Mouse (Mus musculus) E14TG2a.4 (cell line): ENCODE results near the gene Arf1.

ENCODE experiments used
- H3K27me3 ChIP-seq: 2 replicates; pipeline ENCODE4 v1.6.1; 2014; ENCODE audit warnings: low read length, control low read depth; ENCODE audit not compliant: insufficient read depth
- H3K36me3 ChIP-seq: 2 replicates; pipeline ENCODE4 v1.6.1; 2014; ENCODE audit warnings: low read length, control low read depth; ENCODE audit not compliant: insufficient read depth
- H3K4me1 ChIP-seq: replicated peaks from 2 replicates; pipeline ENCODE4 v1.6.1; 2014; ENCODE audit warnings: low read depth, low read length, control low read depth
- H3K4me3 ChIP-seq: replicated peaks from 2 replicates; pipeline ENCODE4 v1.5.1; 2014; ENCODE audit warnings: mild to moderate bottlenecking, low read length
- H3K9me3 ChIP-seq: 2 replicates; pipeline ENCODE4 v1.6.1; 2014; ENCODE audit warnings: low read length, control low read depth
- CTCF ChIP-seq: conservative IDR thresholded peaks from 2 replicates; pipeline ENCODE4 v1.5.1; 2014; ENCODE audit warnings: low read length
- NANOG ChIP-seq: IDR thresholded peaks from 2 replicates; pipeline ENCODE4 v1.6.1; 2014; ENCODE audit warnings: borderline replicate concordance, low read length, mixed read lengths
- POU5F1 ChIP-seq: IDR thresholded peaks from 2 replicates; pipeline ENCODE4 v1.6.1; 2014; ENCODE audit warnings: low read length, borderline replicate concordance

Gene Arf1

DNA sequence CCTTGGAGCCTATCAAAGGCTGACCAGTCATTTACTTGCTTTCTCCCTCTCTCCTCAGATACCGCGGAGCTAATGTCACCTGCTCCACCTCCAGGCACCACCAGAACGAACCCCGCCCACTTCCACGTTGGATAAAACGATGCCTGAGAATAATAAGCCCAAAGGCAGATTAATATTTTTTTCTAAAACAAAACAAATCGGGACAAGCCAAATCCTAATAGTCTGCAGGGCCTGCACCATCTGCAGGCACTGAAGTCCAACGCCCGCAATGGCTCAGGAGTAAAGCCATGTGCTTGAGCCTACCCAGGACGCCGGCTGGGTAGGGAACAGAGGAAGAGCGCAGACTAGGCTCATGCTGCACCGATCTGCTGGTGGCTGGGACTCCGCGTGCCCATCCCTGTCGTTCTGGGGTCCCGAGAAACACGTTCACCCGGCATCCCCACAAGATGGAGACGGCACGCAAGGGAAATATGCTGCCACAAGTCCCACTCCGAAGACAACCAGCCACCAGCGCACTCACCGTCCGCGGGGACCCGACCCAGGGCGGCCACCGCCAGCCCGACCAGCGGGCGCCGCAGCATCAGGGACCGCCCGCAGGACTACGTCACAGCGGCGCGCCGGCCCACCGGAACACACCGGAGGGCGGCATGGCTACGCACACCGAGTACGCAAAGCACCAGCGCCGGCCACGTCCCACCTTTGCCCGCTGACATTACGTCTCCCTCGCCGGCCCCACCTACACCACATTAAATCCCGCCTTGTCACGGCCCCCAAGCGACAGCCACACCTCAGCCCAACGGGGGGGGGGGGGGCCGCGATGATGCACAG, 36.6 kb downstream of the Arf1 start:
- TF ChIP-seq NANOG: no peak
- TF ChIP-seq POU5F1: no peak
- peaks cover 30% of the 10 kb centered on the region for H3K36me3 ChIP-seq
- peaks cover 51% of the 10 kb centered on the region for H3K4me1 ChIP-seq
- H3K4me3 ChIP-seq: peak overlapping the region; percentile 90
- H3K27me3 ChIP-seq: peaks cover 9% of the 10 kb centered on the region
- H3K9me3 ChIP-seq: no peaks in the 10 kb centered on the region

DNA sequence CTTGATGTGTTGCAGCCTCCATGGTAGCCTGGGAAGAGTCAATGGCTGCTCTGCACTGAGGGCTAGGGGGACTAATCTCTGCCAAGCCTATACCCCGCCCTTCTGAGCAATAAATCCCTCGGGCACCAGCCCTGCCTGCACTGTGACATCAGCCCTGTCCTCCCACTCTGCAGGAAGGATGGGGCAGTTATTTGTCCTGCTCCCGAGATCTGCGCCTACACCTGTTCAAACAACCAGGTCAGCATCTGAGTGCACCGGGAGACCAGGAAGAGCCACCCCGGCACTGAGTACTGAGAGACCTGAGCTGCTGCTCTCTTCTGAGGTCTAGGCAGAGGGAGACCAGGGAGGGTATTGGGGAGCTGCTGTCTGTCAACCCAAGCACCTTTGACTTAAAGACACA, 40.4 kb downstream of the Arf1 start:
- Histone ChIP-seq H3K9me3 (no peaks in the 10 kb centered on the region), H3K4me3 (no peak overlapping the region), H3K4me1 (peaks cover 65% of the 10 kb centered on the region), H3K36me3 (peaks cover 67% of the 10 kb centered on the region), H3K27me3 (no peaks in the 10 kb centered on the region)
- TF ChIP-seq CTCF (no peak), NANOG (no peak), POU5F1 (no peak)

DNA sequence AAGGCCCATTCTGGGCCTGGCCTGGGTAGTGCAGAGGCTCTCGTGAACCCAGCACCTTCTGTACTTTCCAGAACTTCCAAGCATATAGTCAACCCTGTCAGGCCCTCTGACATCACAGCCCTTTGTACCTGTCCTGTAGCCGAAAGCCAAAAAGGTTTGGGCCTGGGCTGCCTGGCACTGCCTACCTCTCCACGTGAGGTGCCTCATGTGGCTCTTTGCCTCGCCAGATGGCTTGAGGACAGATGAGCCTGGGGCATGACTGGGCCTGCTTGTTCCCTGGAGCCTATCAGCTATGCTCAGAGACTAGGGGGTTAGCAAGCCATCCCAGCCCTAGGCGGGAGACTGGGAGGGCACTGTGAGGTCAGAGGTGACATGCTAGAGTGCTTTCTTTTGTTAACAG, 42.6 kb downstream of the Arf1 start:
- Histone ChIP-seq H3K4me1 (peaks cover 56% of the 10 kb centered on the region), H3K9me3 (no peaks in the 10 kb centered on the region), H3K4me3 (no peak overlapping the region), H3K36me3 (peaks cover 79% of the 10 kb centered on the region), H3K27me3 (no peaks in the 10 kb centered on the region)
- no peak for TF ChIP-seq CTCF

DNA sequence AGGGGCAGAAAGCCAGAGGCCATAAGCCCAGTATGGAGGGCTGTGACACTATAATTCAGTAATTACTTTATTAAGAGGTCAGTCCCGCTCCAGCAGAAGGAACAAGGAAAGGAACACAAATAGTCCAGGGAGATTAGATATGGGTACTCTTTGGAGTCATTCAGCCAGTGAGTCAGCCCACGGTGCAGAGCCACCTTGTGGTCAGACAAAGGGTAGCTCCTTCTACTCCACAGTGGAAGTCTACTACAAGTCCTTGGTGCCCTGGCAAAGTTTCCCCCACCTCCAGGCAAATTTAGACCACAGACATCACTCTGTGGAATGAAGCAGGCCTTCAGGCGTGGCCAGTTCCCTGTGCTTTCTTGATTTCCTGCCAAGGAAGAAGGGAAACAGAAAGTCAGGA, 44.2 kb downstream of the Arf1 start:
- Histone ChIP-seq H3K4me3 (no peak overlapping the region), H3K27me3 (peaks cover 9% of the 10 kb centered on the region), H3K9me3 (no peaks in the 10 kb centered on the region), H3K36me3 (peaks cover 71% of the 10 kb centered on the region), H3K4me1 (peaks cover 42% of the 10 kb centered on the region)
- TF ChIP-seq NANOG (no peak), CTCF (peak; percentile 34)

DNA sequence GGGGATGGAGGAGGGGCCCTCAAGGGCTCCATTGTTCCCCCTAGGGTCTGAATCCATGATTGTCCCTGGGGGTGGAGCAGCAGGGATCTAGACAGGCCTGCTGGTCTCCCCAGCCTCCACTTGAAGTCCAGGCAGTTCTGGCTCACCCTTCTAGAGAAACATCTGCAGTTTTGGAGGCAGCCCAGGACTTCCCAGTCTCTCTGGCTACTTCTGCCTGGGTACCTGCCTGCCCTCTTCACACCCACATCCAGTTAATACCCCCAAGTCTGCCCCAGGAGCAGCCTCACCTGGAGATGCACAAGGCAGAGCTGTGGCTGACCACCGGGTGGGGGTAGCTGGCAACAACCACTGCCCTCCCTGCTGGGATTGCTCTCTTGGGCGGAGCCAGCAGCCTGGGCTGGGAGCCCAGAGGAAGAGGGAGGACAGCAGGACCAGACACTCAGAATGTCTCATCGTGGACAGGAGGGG, 45.2 kb downstream of the Arf1 start, which contains the start of gene Gjc2:
Gene Gjc2 (minus strand): TSS at position 350 of the 468 bp plus-strand sequence.
- H3K27me3 ChIP-seq: peaks cover 18% of the 10 kb centered on the region
- TF ChIP-seq CTCF: no peak
- no peak for TF ChIP-seq NANOG
- no peak for TF ChIP-seq POU5F1
- H3K4me1 ChIP-seq: peaks cover 34% of the 10 kb centered on the region
- H3K9me3 ChIP-seq: no peaks in the 10 kb centered on the region
- no peak within 1 kb of the TSS for H3K4me3 ChIP-seq
- peaks cover 63% of the 10 kb centered on the region for H3K36me3 ChIP-seq

DNA sequence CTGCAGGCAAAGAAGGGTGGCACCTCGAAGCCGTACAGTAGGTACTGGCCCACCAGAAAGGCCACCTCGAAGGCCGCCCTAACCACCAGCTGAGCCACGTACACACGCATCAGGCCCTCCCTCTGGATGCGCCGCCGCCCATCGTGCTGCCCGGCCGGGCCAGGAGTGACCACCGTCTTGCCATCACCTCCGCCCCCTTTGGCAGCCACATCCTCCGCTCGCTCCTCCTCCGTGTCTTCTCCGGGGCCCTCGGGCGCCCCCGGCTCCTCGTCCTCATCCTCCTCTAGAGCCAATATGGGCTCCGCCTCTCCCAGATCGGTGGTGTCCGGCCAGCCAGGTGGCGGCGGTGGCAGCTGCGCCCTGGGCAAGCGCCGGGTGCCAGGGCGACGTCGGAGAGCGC, 51.1 kb downstream of the Arf1 start:
- Histone ChIP-seq H3K9me3 (no peaks in the 10 kb centered on the region), H3K27me3 (peaks cover 66% of the 10 kb centered on the region), H3K4me1 (peaks cover 9% of the 10 kb centered on the region), H3K4me3 (peak overlapping the region; percentile 73), H3K36me3 (peaks cover 5% of the 10 kb centered on the region; the same call in 1 of the 2 replicates)
- TF ChIP-seq POU5F1: no peak
- no peak for TF ChIP-seq CTCF
- TF ChIP-seq NANOG: no peak

DNA sequence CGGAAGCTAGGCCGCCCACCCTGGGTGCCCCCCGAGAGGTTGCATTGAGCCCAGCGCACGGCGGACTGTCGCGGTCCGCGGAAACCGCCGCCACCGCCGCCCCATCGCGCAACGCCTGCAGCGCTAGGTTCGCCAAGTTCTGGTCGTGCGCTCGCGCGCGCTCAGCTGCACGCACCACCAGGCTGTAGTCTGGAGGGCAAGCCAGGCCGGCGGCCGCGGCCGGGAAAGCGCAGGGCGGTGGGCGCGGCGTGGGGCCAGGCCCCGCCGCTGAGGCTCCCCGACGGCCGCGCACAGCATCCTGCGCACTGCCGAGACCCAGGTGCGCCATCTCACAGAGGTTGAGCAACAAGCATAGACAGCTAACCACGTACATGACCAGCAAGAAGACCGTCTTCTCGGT, 51.6 kb downstream of the Arf1 start:
- TF ChIP-seq NANOG (no peak), CTCF (no peak), POU5F1 (no peak)
- Histone ChIP-seq H3K36me3 (peaks cover under 1% of the 10 kb centered on the region; the same call in 1 of the 2 replicates), H3K4me3 (peak overlapping the region; percentile 73), H3K27me3 (peaks cover 67% of the 10 kb centered on the region), H3K4me1 (peaks cover 9% of the 10 kb centered on the region), H3K9me3 (no peaks in the 10 kb centered on the region)

DNA sequence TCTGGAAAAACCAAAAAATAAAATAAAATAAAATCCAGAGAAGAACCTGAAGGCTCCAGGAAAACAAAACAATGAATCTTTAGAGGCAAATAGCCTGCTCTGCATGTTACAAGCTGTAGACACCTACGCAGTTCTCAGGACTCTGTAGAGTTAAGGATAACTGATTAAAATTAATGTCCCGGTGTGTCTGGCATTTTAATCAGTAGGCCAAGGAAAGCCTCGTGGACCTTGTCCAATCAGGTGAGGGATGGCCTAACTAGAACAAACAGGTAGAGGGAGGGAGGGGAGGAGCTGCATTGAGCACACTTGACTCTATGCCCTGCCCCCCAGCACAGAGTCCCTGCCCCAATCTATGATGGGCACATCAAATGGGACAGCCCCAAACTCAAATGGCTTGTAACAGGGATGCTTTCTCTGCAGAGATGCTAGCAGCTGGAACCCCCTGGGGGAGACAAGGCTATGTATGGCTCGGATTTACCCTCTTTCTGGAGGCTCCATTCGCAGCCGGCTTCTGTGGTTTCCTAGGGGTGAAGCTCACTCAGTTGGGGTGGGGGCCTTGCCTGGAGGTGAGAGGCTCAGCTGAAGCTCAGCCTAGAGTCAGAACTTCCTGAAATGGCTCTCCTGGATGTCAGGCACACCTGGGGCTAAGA, 53.8 kb downstream of the Arf1 start:
- H3K27me3 ChIP-seq: peaks cover 62% of the 10 kb centered on the region

More for the DNA sequence above, 53.8 kb downstream of the Arf1 start:
- Histone ChIP-seq H3K36me3 (no peaks in the 10 kb centered on the region), H3K4me3 (no peak overlapping the region), H3K9me3 (no peaks in the 10 kb centered on the region), H3K4me1 (peaks cover 9% of the 10 kb centered on the region)
- TF ChIP-seq CTCF: no peak
- no peak for TF ChIP-seq POU5F1
- TF ChIP-seq NANOG: no peak
